ENCODE assay signal across 18 mouse cellular contexts in genomic region chr2:124472674-124473507, GRCm38 (mm10).
A peak's percentile ranks its signal among the peaks of the same experiment; 100 is the strongest.
DNase-seq lines count a peak whose midpoint lies in the region; ATAC-seq lines count a peak whose summit lies in the region.
"Had no signal": no experiment of that assay in that cellular context is flagged by ENCODE, and none has a peak within 500 bp of the region (broad histone marks: within the 10 kb centered on the region; RNA-seq: fewer than 3 reads in every experiment).

No protein-coding gene starts in this region.

- DNase-seq in forebrain, embryonic 14.5 days (ENCODE audit: low spot score) = peak; percentile 10
- DNase-seq in neural tube, embryonic 11.5 days (ENCODE audit: low spot score) = peak; percentile 21
- no peak for DNase-seq in neural tube, embryonic 10.5 days (ENCODE audit: extremely low spot score, low spot score)
- DNase-seq in thymus, adult 18-20 months = no peak
- DNase-seq in heart, embryonic 10.5 days (ENCODE audit: low spot score) = no peak
- DNase-seq in right cerebral cortex, postnatal 10 days (ENCODE audit: low spot score in 2 of 2) = no peak
- DNase-seq: adrenal gland, postnatal 25 days; cerebellum, adult 18-20 months; heart, postnatal 10 days; kidney, postnatal 36 days; right cerebral cortex, postnatal 14 days had no signal

- peaks cover 19% of the 10 kb centered on the region; the same call in 1 of the 2 replicates for H3K4me1 ChIP-seq in forebrain, embryonic 14.5 days (ENCODE audit: control insufficient read depth, insufficient read depth, low read length)
- peaks cover 34% of the 10 kb centered on the region for H3K4me1 ChIP-seq in forebrain, embryonic 13.5 days
- H3K4me1 ChIP-seq in neural tube, embryonic 11.5 days (ENCODE audit: control insufficient read depth, insufficient read depth, low read length) = peaks cover 3% of the 10 kb centered on the region
- H3K4me1 ChIP-seq in neural tube, embryonic 12.5 days = peaks cover 22% of the 10 kb centered on the region; the same call in 1 of the 2 replicates
- H3K4me1 ChIP-seq in heart, embryonic 10.5 days = peaks cover 16% of the 10 kb centered on the region
- H3K4me1 ChIP-seq: limb, embryonic 15.5 days; liver, embryonic 15.5 days had no signal

- no peak overlapping the region; the same call in 1 of the 2 replicates for H3K9ac ChIP-seq in forebrain, embryonic 14.5 days (ENCODE audit: low read length)
- no peak overlapping the region for H3K9ac ChIP-seq in forebrain, embryonic 13.5 days
- H3K9ac ChIP-seq in neural tube, embryonic 11.5 days (ENCODE audit: low read length) = no peak overlapping the region
- H3K9ac ChIP-seq in neural tube, embryonic 12.5 days = no peak overlapping the region
- H3K9ac ChIP-seq: limb, embryonic 15.5 days; liver, embryonic 15.5 days had no signal

- no peak overlapping the region for H3K4me2 ChIP-seq in forebrain, embryonic 14.5 days (ENCODE audit: low read length)
- H3K4me2 ChIP-seq in forebrain, embryonic 13.5 days = no peak overlapping the region
- H3K4me2 ChIP-seq in neural tube, embryonic 11.5 days (ENCODE audit: low read depth) = no peak overlapping the region
- no peak overlapping the region for H3K4me2 ChIP-seq in neural tube, embryonic 12.5 days (replicated peaks)
- H3K4me2 ChIP-seq: heart, embryonic 11.5 days; limb, embryonic 15.5 days; liver, embryonic 15.5 days had no signal

- H3K36me3 ChIP-seq in forebrain, embryonic 14.5 days (ENCODE audit: control insufficient read depth, insufficient read depth, low read length) = no peaks in the 10 kb centered on the region
- H3K36me3 ChIP-seq in forebrain, embryonic 13.5 days (ENCODE audit: poor library complexity, severe bottlenecking) = no peaks in the 10 kb centered on the region
- H3K36me3 ChIP-seq in neural tube, embryonic 11.5 days (ENCODE audit: control insufficient read depth, insufficient read depth, low read length) = no peaks in the 10 kb centered on the region
- H3K36me3 ChIP-seq in neural tube, embryonic 12.5 days = no peaks in the 10 kb centered on the region
- no peaks in the 10 kb centered on the region for H3K36me3 ChIP-seq in heart, embryonic 10.5 days
- H3K36me3 ChIP-seq: limb, embryonic 15.5 days; liver, embryonic 15.5 days had no signal

- ATAC-seq in forebrain, embryonic 14.5 days = no peak
- no peak for ATAC-seq in forebrain, embryonic 13.5 days
- ATAC-seq in neural tube, embryonic 11.5 days (ENCODE audit: insufficient read depth, low FRiP score, low TSS enrichment) = peak; percentile 51; the same call in 1 of the 2 replicates
- peak; percentile 52 for ATAC-seq in neural tube, embryonic 12.5 days (ENCODE audit: low FRiP score, low read depth)
- ATAC-seq: inflammation-experienced regulatory T-cells, adult 6 months had no signal

- no peaks in the 10 kb centered on the region for H3K9me3 ChIP-seq in forebrain, embryonic 14.5 days (replicated peaks; ENCODE audit: control insufficient read depth, low read length)
- H3K9me3 ChIP-seq in forebrain, embryonic 13.5 days (replicated peaks) = no peaks in the 10 kb centered on the region
- no peaks in the 10 kb centered on the region for H3K9me3 ChIP-seq in neural tube, embryonic 11.5 days (ENCODE audit: control insufficient read depth, low read length)
- H3K9me3 ChIP-seq in neural tube, embryonic 12.5 days = no peaks in the 10 kb centered on the region
- no peaks in the 10 kb centered on the region for H3K9me3 ChIP-seq in heart, embryonic 10.5 days
- H3K9me3 ChIP-seq: limb, embryonic 15.5 days; liver, embryonic 15.5 days had no signal

- WGBS in forebrain, embryonic 14.5 days = 50% methylated on average over 6 of the region's 6 CpGs
- WGBS in forebrain, embryonic 13.5 days = 53% methylated on average over 6 of the region's 6 CpGs
- WGBS in neural tube, embryonic 11.5 days = 50% methylated on average over 6 of the region's 6 CpGs
- WGBS in neural tube, embryonic 12.5 days = 35% methylated on average over 6 of the region's 6 CpGs
- 86% methylated on average over 6 of the region's 6 CpGs for WGBS in heart, embryonic 10.5 days

- H3K27ac ChIP-seq in forebrain, embryonic 14.5 days (ENCODE audit: low read depth, low read length) = no peak overlapping the region
- H3K27ac ChIP-seq in forebrain, embryonic 13.5 days = no peak overlapping the region
- no peak overlapping the region for H3K27ac ChIP-seq in neural tube, embryonic 11.5 days (ENCODE audit: low read depth, low read length)
- no peak overlapping the region for H3K27ac ChIP-seq in neural tube, embryonic 12.5 days
- H3K27ac ChIP-seq in heart, embryonic 10.5 days = no peak overlapping the region
- H3K27ac ChIP-seq: limb, embryonic 15.5 days; liver, embryonic 15.5 days had no signal

- no peaks in the 10 kb centered on the region for H3K27me3 ChIP-seq in forebrain, embryonic 14.5 days (replicated peaks; ENCODE audit: control insufficient read depth, insufficient read depth, low read length)
- no peaks in the 10 kb centered on the region for H3K27me3 ChIP-seq in forebrain, embryonic 13.5 days
- no peaks in the 10 kb centered on the region for H3K27me3 ChIP-seq in neural tube, embryonic 11.5 days (ENCODE audit: control insufficient read depth, insufficient read depth, low read length)
- H3K27me3 ChIP-seq in neural tube, embryonic 12.5 days (replicated peaks) = no peaks in the 10 kb centered on the region
- no peaks in the 10 kb centered on the region for H3K27me3 ChIP-seq in heart, embryonic 10.5 days (ENCODE audit: insufficient read depth, poor library complexity, severe bottlenecking)
- H3K27me3 ChIP-seq: CH12.LX; limb, embryonic 15.5 days; liver, embryonic 15.5 days had no signal

- no peak overlapping the region for H3K4me3 ChIP-seq in forebrain, embryonic 14.5 days (ENCODE audit: low read depth, low read length)
- H3K4me3 ChIP-seq in forebrain, embryonic 13.5 days = no peak overlapping the region
- H3K4me3 ChIP-seq in neural tube, embryonic 11.5 days (ENCODE audit: low read depth, low read length) = no peak overlapping the region
- H3K4me3 ChIP-seq in neural tube, embryonic 12.5 days = no peak overlapping the region
- no peak overlapping the region for H3K4me3 ChIP-seq in heart, embryonic 10.5 days
- H3K4me3 ChIP-seq: limb, embryonic 15.5 days; liver, embryonic 15.5 days had no signal

Comparison
In these comparisons a context has a peak if more than half of its experiments do, and no peak if none do; other contexts are left out.
1. DNase-seq: peak in forebrain, embryonic 14.5 days (single experiment) and neural tube, embryonic 11.5 days (single experiment); none in neural tube, embryonic 10.5 days (single experiment), thymus, adult 18-20 months (0 of 2), heart, embryonic 10.5 days (single experiment) and right cerebral cortex, postnatal 10 days (0 of 2).
2. ATAC-seq: peak in neural tube, embryonic 11.5 days (single experiment) and neural tube, embryonic 12.5 days (single experiment); none in forebrain, embryonic 14.5 days (single experiment) and forebrain, embryonic 13.5 days (single experiment).